In genomic region chr13:49144451-49144850, GRCm38 (mm10) we compare ENCODE assay signal across 13 mouse cellular contexts. TPM values are rescaled to one million over a fixed set of nuclear protein-coding genes. Genes with fewer than 3 reads are reported as not detected.
DNase-seq lines count a peak whose midpoint lies in the region; ATAC-seq and TF ChIP-seq lines count a peak whose summit lies in the region.
"Had no signal": no experiment of that assay in that cellular context is flagged by ENCODE, and none has a peak within 500 bp of the region (broad histone marks: within the 10 kb centered on the region; RNA-seq: fewer than 3 reads in every experiment).

No protein-coding gene starts in this region.

- 44% methylated on average over 6 of the region's 6 CpGs for WGBS in intestine, postnatal 0 days
- 60% methylated on average over 6 of the region's 6 CpGs for WGBS in intestine, embryonic 15.5 days
- 69% methylated on average over 6 of the region's 6 CpGs for WGBS in neural tube, embryonic 12.5 days

- no peak overlapping the region for H3K4me3 ChIP-seq in intestine, postnatal 0 days (ENCODE audit: low read depth, low read length)
- no peak overlapping the region for H3K4me3 ChIP-seq in intestine, embryonic 15.5 days (replicated peaks)
- H3K4me3 ChIP-seq in neural tube, embryonic 12.5 days: no peak overlapping the region
- H3K4me3 ChIP-seq: erythroblast, embryonic 14.5 days; limb, embryonic 13.5 days had no signal

- TF ChIP-seq CTCF in intestine, postnatal 0 days (IDR thresholded peaks at IDR 0.05; ENCODE audit: low read depth): no peak

- H3K4me2 ChIP-seq in intestine, postnatal 0 days (replicated peaks; ENCODE audit: low read depth): 0 out of 2 replicates have a peak overlapping the region, but pooled peaks have one; percentile 6
- H3K4me2 ChIP-seq in intestine, embryonic 15.5 days (replicated peaks): no peak overlapping the region; the same call in 1 of the 2 replicates
- H3K4me2 ChIP-seq in neural tube, embryonic 12.5 days (replicated peaks): peak overlapping the region; percentile 72

- no peak overlapping the region for H3K27ac ChIP-seq in intestine, postnatal 0 days (ENCODE audit: low read depth, low read length)
- H3K27ac ChIP-seq in intestine, embryonic 15.5 days: no peak overlapping the region
- no peak overlapping the region for H3K27ac ChIP-seq in neural tube, embryonic 12.5 days
- H3K27ac ChIP-seq: kidney, postnatal 0 days; limb, embryonic 13.5 days had no signal

- H3K36me3 ChIP-seq in intestine, postnatal 0 days (ENCODE audit: control insufficient read depth, insufficient read depth): no peaks in the 10 kb centered on the region
- H3K36me3 ChIP-seq in intestine, embryonic 15.5 days: no peaks in the 10 kb centered on the region
- H3K36me3 ChIP-seq in neural tube, embryonic 12.5 days: peaks cover 9% of the 10 kb centered on the region; the same call in 1 of the 2 replicates
- H3K36me3 ChIP-seq: limb, embryonic 13.5 days had no signal

- no peak overlapping the region for H3K9ac ChIP-seq in intestine, postnatal 0 days (ENCODE audit: low read depth, low read length)
- H3K9ac ChIP-seq in intestine, embryonic 15.5 days: no peak overlapping the region
- peak overlapping the region; percentile 17; the same call in 1 of the 2 replicates for H3K9ac ChIP-seq in neural tube, embryonic 12.5 days
- H3K9ac ChIP-seq: limb, embryonic 13.5 days had no signal

- DNase-seq in cerebellum, adult 9-11 months: peak; percentile 85
- DNase-seq in gastrocnemius, postnatal 10 days: peak; percentile 50
- no peak for DNase-seq in embryo, embryonic 11 days
- no peak for DNase-seq in natural killer cell, adult 2 months (ENCODE audit: low spot score in 2 of 2)
- DNase-seq in layer of hippocampus, adult 9-10 months (ENCODE audit: low spot score): no peak
- DNase-seq: lung, postnatal 14 days; thymus, postnatal 36 days had no signal

- ATAC-seq in intestine, postnatal 0 days: no peak
- no peak for ATAC-seq in intestine, embryonic 15.5 days
- ATAC-seq in neural tube, embryonic 12.5 days (ENCODE audit: low FRiP score, low read depth): no peak

- peaks cover 8% of the 10 kb centered on the region; the same call in 1 of the 2 replicates for H3K4me1 ChIP-seq in intestine, postnatal 0 days (replicated peaks; ENCODE audit: control insufficient read depth, insufficient read depth, low read length)
- peaks cover 30% of the 10 kb centered on the region for H3K4me1 ChIP-seq in intestine, embryonic 15.5 days (replicated peaks)
- H3K4me1 ChIP-seq in neural tube, embryonic 12.5 days: peaks cover 38% of the 10 kb centered on the region

- H3K27me3 ChIP-seq in intestine, postnatal 0 days (replicated peaks; ENCODE audit: control insufficient read depth, insufficient read depth, low read length): no peaks in the 10 kb centered on the region
- peaks cover 7% of the 10 kb centered on the region for H3K27me3 ChIP-seq in intestine, embryonic 15.5 days (replicated peaks)
- 0 out of 2 replicates have a peak, but pooled peaks cover 9% of the 10 kb centered on the region for H3K27me3 ChIP-seq in neural tube, embryonic 12.5 days (replicated peaks)

- no peaks in the 10 kb centered on the region for H3K9me3 ChIP-seq in intestine, postnatal 0 days (ENCODE audit: control insufficient read depth)
- no peaks in the 10 kb centered on the region for H3K9me3 ChIP-seq in intestine, embryonic 15.5 days
- no peaks in the 10 kb centered on the region for H3K9me3 ChIP-seq in neural tube, embryonic 12.5 days
- H3K9me3 ChIP-seq: limb, embryonic 13.5 days had no signal

RNA-seq across cellular contexts. Expression of gene Wnk2, which starts 3.4 kb away (rescaled TPM):
- polyA plus RNA-seq in intestine, postnatal 0 days (2015; fragmentation: Nextera tagmentation; extraction: Ambion mirVana): 1.7 and 2.3 TPM in 2 replicates
- 3.1 and 4.1 TPM in 2 replicates for polyA plus RNA-seq in intestine, embryonic 15.5 days (2015; fragmentation: Nextera tagmentation; extraction: Ambion mirVana)
- total RNA-seq in gastrocnemius, postnatal 10 days (2021): 10 to 100 TPM; 55.7 to 60.7 TPM
- polyA plus RNA-seq in neural tube, embryonic 12.5 days (2016; fragmentation: Nextera tagmentation; extraction: Ambion mirVana): 16.4 and 17.2 TPM in 2 replicates
- polyA plus RNA-seq: erythroblast, embryonic 14.5 days had no signal

RNA-seq across cellular contexts. Expression of gene Ninj1, which starts 42.8 kb away (rescaled TPM):
- polyA plus RNA-seq in intestine, postnatal 0 days (2015; fragmentation: Nextera tagmentation; extraction: Ambion mirVana): 108 and 111 TPM in 2 replicates
- polyA plus RNA-seq in intestine, embryonic 15.5 days (2015; fragmentation: Nextera tagmentation; extraction: Ambion mirVana): 54.8 and 62.1 TPM in 2 replicates
- total RNA-seq in gastrocnemius, postnatal 10 days (2021): 10 to 100 TPM; 15.0 to 16.2 TPM
- 18.5 and 21.0 TPM in 2 replicates for polyA plus RNA-seq in neural tube, embryonic 12.5 days (2016; fragmentation: Nextera tagmentation; extraction: Ambion mirVana)

Comparison
In these comparisons a context has a peak if more than half of its experiments do, and no peak if none do; other contexts are left out.
1. DNase-seq: peak in cerebellum, adult 9-11 months (single experiment) and gastrocnemius, postnatal 10 days (single experiment); none in embryo, embryonic 11 days (single experiment), natural killer cell, adult 2 months (0 of 2) and layer of hippocampus, adult 9-10 months (single experiment).